Mouse (Mus musculus) heart, embryonic 11.5 days (tissue): ENCODE data around the gene Csrnp3. TPM values are rescaled to one million over a fixed set of nuclear protein-coding genes. Genes with fewer than 3 reads are reported as not detected.

ENCODE experiments used
- ATAC-seq: fragments of 200-750 bp; cut with Nextera tagmentation; replicated peaks from 2 replicates; pipeline ENCODE4 v1.8.0; 2017; ENCODE audit warnings: moderate library complexity; ENCODE audit not compliant: insufficient number of reproducible peaks, low FRiP score, low TSS enrichment
- H3K27ac ChIP-seq: fragments of 300-500 bp; sonication (generic); 2 replicates; pipeline ENCODE4 v1.5.1; 2014; ENCODE audit warnings: mild to moderate bottlenecking, low read depth, low read length
- H3K27me3 ChIP-seq: fragments of 300-500 bp; sonication (generic); 2 replicates; pipeline ENCODE4 v1.6.1; 2014; ENCODE audit warnings: mild to moderate bottlenecking, low read length, mixed read lengths; ENCODE audit not compliant: control insufficient read depth, insufficient read depth
- H3K36me3 ChIP-seq: fragments of 300-500 bp; sonication (generic); 2 replicates; pipeline ENCODE4 v1.6.1; 2014; ENCODE audit warnings: mild to moderate bottlenecking, low read length, moderate library complexity, mixed read lengths; ENCODE audit not compliant: control insufficient read depth, insufficient read depth
- H3K4me1 ChIP-seq: fragments of 300-500 bp; sonication (generic); 2 replicates; pipeline ENCODE4 v1.6.1; 2014; ENCODE audit warnings: low read length; ENCODE audit not compliant: control insufficient read depth, insufficient read depth
- H3K4me2 ChIP-seq: fragments of 300-500 bp; sonication (generic); 2 replicates; pipeline ENCODE4 v1.6.1; 2014; ENCODE audit warnings: mild to moderate bottlenecking, moderate library complexity
- H3K4me3 ChIP-seq: fragments of 300-500 bp; sonication (generic); 2 replicates; pipeline ENCODE4 v1.5.1; 2014; ENCODE audit warnings: low read depth, low read length
- H3K9ac ChIP-seq: fragments of 300-500 bp; sonication (generic); 2 replicates; pipeline ENCODE4 v1.6.1; 2014; ENCODE audit warnings: mild to moderate bottlenecking, low read depth, low read length, moderate library complexity
- H3K9me3 ChIP-seq: fragments of 300-500 bp; sonication (generic); replicated peaks from 2 replicates; pipeline ENCODE4 v1.6.1; 2016; ENCODE audit warnings: low read length; ENCODE audit not compliant: control insufficient read depth
- WGBS: fragments of 180-500 bp; shearing (Covaris S2); extraction: QIAGEN DNeasy Blood & Tissue Kit; methylation state at CpG from one replicate; pipeline ENCODE4 v1.1.7; 2014; ENCODE audit not compliant: insufficient replicate concordance; 5-methylcytosine and 5-hydroxymethylcytosine counted together
- polyA plus RNA-seq: library from polyadenylated mRNA; unstranded; fragments of >200 nt; fragmentation: Nextera tagmentation; extraction: Ambion mirVana; gene quantifications from 2 replicates; pipeline ENCODE4 v1.2.1, GENCODE M21; 2014

Gene Csrnp3
- polyA plus RNA-seq, 1 experiment from 2014 or later: 2.2 TPM

- no peak overlapping the region for H3K9ac ChIP-seq
- H3K27ac ChIP-seq: no peak overlapping the region
- H3K4me2 ChIP-seq: no peak overlapping the region
- H3K4me1 ChIP-seq: no peaks in the 10 kb centered on the region; the same call in 1 of the 2 replicates
- no peaks in the 10 kb centered on the region for H3K36me3 ChIP-seq
- no peaks in the 10 kb centered on the region for H3K9me3 ChIP-seq
- H3K27me3 ChIP-seq: peaks cover 36% of the 10 kb centered on the region
- ATAC-seq: no peak
- no peak overlapping the region for H3K4me3 ChIP-seq
- 69% methylated on average over 14 of the region's 14 CpGs for WGBS
These were observed 147.8 kb downstream of the Csrnp3 start for GRCm38 (mm10) chr2:65993371-65993770.

- H3K9ac ChIP-seq: no peak overlapping the region
- H3K36me3 ChIP-seq: no peaks in the 10 kb centered on the region
- no peaks in the 10 kb centered on the region; the same call in 1 of the 2 replicates for H3K4me1 ChIP-seq
- peaks cover 28% of the 10 kb centered on the region for H3K27me3 ChIP-seq
- no peak overlapping the region for H3K27ac ChIP-seq
- WGBS: 43% methylated on average over 13 of the region's 13 CpGs
- H3K4me2 ChIP-seq: no peak overlapping the region; the same call in none of the 2 replicates
- H3K9me3 ChIP-seq: no peaks in the 10 kb centered on the region
- H3K4me3 ChIP-seq: no peak overlapping the region
- ATAC-seq: peak; percentile 68; the same call in 1 of the 2 replicates
These were observed 149.4 kb downstream of the Csrnp3 start for GRCm38 (mm10) chr2:65994886-65995468.

- H3K9me3 ChIP-seq: no peaks in the 10 kb centered on the region
- 78% methylated on average over 2 of the region's 2 CpGs for WGBS
- ATAC-seq: no peak
- H3K27me3 ChIP-seq: peaks cover 3% of the 10 kb centered on the region; the same call in 1 of the 2 replicates
- no peak overlapping the region for H3K27ac ChIP-seq
- H3K36me3 ChIP-seq: no peaks in the 10 kb centered on the region
- no peak overlapping the region for H3K4me2 ChIP-seq
- H3K4me1 ChIP-seq: no peaks in the 10 kb centered on the region
- no peak overlapping the region for H3K9ac ChIP-seq
- no peak overlapping the region for H3K4me3 ChIP-seq
These were observed 153.2 kb downstream of the Csrnp3 start for GRCm38 (mm10) chr2:65998747-65999146.

GRCm38 (mm10) chr2:66008995-66009654, 163.6 kb downstream of the Csrnp3 start:
- H3K4me3 ChIP-seq: no peak overlapping the region
- WGBS: 87% methylated on average over 19 of the region's 19 CpGs
- H3K36me3 ChIP-seq: no peaks in the 10 kb centered on the region
- no peak for ATAC-seq
- H3K9me3 ChIP-seq: no peaks in the 10 kb centered on the region
- no peak overlapping the region for H3K27ac ChIP-seq
- H3K4me2 ChIP-seq: no peak overlapping the region
- no peaks in the 10 kb centered on the region for H3K4me1 ChIP-seq
- H3K27me3 ChIP-seq: no peaks in the 10 kb centered on the region
- H3K9ac ChIP-seq: no peak overlapping the region

GRCm38 (mm10) chr2:66009677-66010076, 164.1 kb downstream of the Csrnp3 start:
- 74% methylated on average over 2 of the region's 2 CpGs for WGBS
- no peak for ATAC-seq
- H3K9me3 ChIP-seq: no peaks in the 10 kb centered on the region
- H3K4me3 ChIP-seq: no peak overlapping the region
- H3K27me3 ChIP-seq: no peaks in the 10 kb centered on the region
- H3K4me1 ChIP-seq: no peaks in the 10 kb centered on the region
- H3K9ac ChIP-seq: no peak overlapping the region
- no peak overlapping the region for H3K27ac ChIP-seq
- H3K36me3 ChIP-seq: no peaks in the 10 kb centered on the region
- no peak overlapping the region for H3K4me2 ChIP-seq

- no peaks in the 10 kb centered on the region for H3K27me3 ChIP-seq
- WGBS: 79% methylated on average over 9 of the region's 9 CpGs
- H3K9ac ChIP-seq: no peak overlapping the region
These were observed 173.1 kb downstream of the Csrnp3 start for GRCm38 (mm10) chr2:66018711-66019110.

GRCm38 (mm10) chr2:66019235-66019634, 173.7 kb downstream of the Csrnp3 start:
- Histone ChIP-seq H3K4me2 (no peak overlapping the region), H3K9me3 (no peaks in the 10 kb centered on the region), H3K27ac (no peak overlapping the region), H3K4me3 (no peak overlapping the region), H3K4me1 (no peaks in the 10 kb centered on the region), H3K9ac (no peak overlapping the region), H3K36me3 (no peaks in the 10 kb centered on the region), H3K27me3 (no peaks in the 10 kb centered on the region)
- 89% methylated on average over 19 of the region's 19 CpGs for WGBS
- no peak for ATAC-seq

More at GRCm38 (mm10) chr2:66018711-66019110, 173.1 kb downstream of the Csrnp3 start:
- H3K4me1 ChIP-seq: no peaks in the 10 kb centered on the region
- no peak overlapping the region for H3K4me2 ChIP-seq
- H3K36me3 ChIP-seq: no peaks in the 10 kb centered on the region
- no peak overlapping the region for H3K27ac ChIP-seq
- no peaks in the 10 kb centered on the region for H3K9me3 ChIP-seq
- no peak for ATAC-seq
- H3K4me3 ChIP-seq: no peak overlapping the region

GRCm38 (mm10) chr2:66023419-66023818, 177.9 kb downstream of the Csrnp3 start:
- Histone ChIP-seq H3K27ac (no peak overlapping the region), H3K27me3 (no peaks in the 10 kb centered on the region), H3K4me2 (no peak overlapping the region), H3K4me3 (no peak overlapping the region), H3K9ac (no peak overlapping the region), H3K4me1 (no peaks in the 10 kb centered on the region), H3K9me3 (no peaks in the 10 kb centered on the region), H3K36me3 (no peaks in the 10 kb centered on the region)
- ATAC-seq: no peak
- WGBS: 88% methylated on average over 9 of the region's 9 CpGs

- ATAC-seq: no peak
- Histone ChIP-seq H3K4me2 (no peak overlapping the region), H3K9ac (no peak overlapping the region), H3K27me3 (no peaks in the 10 kb centered on the region), H3K9me3 (no peaks in the 10 kb centered on the region), H3K4me3 (no peak overlapping the region), H3K4me1 (no peaks in the 10 kb centered on the region), H3K27ac (no peak overlapping the region), H3K36me3 (no peaks in the 10 kb centered on the region)
- 66% methylated on average over 6 of the region's 6 CpGs for WGBS
These were observed 179.3 kb downstream of the Csrnp3 start for GRCm38 (mm10) chr2:66024837-66025236.
